Mouse (Mus musculus) skeletal muscle tissue, postnatal 0 days (tissue): ENCODE data around the gene Grk2. TPM values are rescaled to one million over a fixed set of nuclear protein-coding genes. Genes with fewer than 3 reads are reported as not detected.

Experiments used
- microRNA-seq, 2 experiments: library from miRNA; unstranded; fragments of <30 nt; microRNA quantifications; one replicate each; pipeline ENCODE4; 2016
- polyA plus RNA-seq: library from polyadenylated mRNA; unstranded; fragments of >200 nt; fragmentation: Nextera tagmentation; extraction: Ambion mirVana; gene quantifications from 2 replicates; pipeline ENCODE4 v1.2.1, GENCODE M21; 2015

Gene Grk2
- polyA plus RNA-seq = 6.6 and 7.6 TPM in 2 replicates

GRCm38 (mm10) chr19:4306190-4306577 lies at the start of gene Grk2:
Gene Grk2, minus strand, starts transcription at chr19:4306222.

DNA sequence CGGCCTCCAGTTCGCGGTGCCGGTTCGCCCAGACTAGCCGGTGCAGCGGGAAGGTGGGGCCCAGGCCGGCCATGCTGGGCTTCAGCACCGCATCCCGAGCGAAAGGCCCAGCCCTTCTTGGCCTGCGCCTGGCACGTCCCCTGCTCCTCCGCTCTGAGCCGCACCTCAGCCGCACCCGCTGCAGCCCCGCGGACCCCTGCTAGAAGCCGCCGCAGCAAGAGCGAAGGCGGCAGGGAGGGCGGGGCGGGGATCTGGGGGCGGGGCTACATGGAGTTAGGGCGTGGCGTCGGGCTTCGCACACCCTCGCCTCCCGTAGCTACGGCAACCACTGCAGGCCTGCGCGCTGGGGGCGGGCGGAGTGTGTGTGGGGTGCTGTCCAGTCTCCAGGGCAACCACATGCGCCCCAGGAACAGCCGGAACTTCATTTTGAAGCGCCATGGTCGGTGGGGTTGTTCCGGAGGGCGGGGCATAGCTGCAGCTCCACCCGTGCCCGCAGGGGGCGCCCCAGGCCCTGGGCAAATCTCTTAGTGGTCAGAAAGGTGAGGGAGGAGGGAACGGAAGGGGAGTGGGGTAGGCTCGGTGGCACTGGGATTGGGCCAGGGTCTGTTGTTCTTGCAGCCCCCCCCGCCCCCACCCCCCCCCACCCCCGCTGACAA lies 23.0 kb downstream of the Grk2 start, which contains the start of gene Ankrd13d:
Ankrd13d (minus strand) TSS at position 240 of the 656 bp plus-strand sequence.

DNA sequence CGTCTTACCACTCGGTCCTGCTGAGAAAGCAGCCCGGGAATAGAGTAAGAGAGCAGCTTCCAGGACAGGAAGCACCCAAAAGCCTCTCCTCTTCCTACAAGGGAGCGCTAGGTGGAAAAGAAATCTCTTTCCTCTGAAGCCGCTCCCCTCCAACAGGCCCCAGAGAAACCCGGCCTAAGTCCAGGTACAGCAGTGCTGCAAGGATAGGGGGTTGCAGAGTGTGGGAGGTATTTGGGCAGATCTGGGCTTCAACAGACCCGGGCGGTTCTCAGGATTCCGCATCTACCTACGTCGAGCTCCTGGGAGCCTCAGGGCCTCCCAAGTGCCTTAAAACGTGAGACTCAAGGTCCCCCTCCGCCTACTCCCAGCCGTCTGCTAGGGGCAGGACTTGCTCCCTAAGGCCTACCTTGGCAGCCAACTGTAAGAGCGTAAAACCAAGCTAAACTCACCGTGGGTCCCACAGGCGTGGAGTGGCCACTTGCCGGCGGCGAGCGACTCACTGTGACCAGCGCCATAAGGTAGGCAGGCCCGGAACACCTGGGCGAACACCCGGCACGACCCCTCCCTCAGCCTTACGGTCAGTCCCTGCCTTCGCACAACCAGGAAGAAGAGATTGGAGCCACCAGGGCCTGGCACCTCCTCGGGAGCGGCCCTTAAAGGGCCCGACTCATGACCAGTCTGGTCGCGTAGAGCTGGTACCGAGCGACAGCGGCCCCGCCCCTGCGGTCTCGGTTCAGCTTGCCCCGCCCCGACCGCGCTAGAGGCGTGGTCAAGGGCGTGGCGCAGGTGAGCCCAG lies 37.3 kb downstream of the Grk2 start, which contains the start of gene Ssh3:
Ssh3 (minus strand) TSS at position 615 of the 796 bp plus-strand sequence.

Small RNA genes lying within 50 kb of the gene (microRNA-seq; reads per million reads assigned to microRNA genes)
- gene Mir6985 = 0.10 to 0.42 reads per million in 2 experiments

Other genes with a start within 250 kb of the Grk2 start
- 0.21 TPM in 1 of 2 replicates, not detected in the other for gene Gstp3, start 246.7 kb downstream of the Grk2 start, polyA plus RNA-seq
- gene Cabp2, start 224.6 kb downstream of the Grk2 start, polyA plus RNA-seq = 1.3 and 1.5 TPM in 2 replicates
- 38.7 and 45.9 TPM in 2 replicates for gene Cdk2ap2, start 209.0 kb downstream of the Grk2 start, polyA plus RNA-seq
- 3.8 and 5.2 TPM in 2 replicates for gene Pitpnm1, start 206.2 kb downstream of the Grk2 start, polyA plus RNA-seq
- gene Aip, start 180.4 kb downstream of the Grk2 start, polyA plus RNA-seq = 56.7 and 57.8 TPM in 2 replicates
- gene Gpr152, start 166.4 kb downstream of the Grk2 start, polyA plus RNA-seq = not detected in 2 replicates
- 0.14 and 1.5 TPM in 2 replicates for gene Cabp4, start 162.2 kb downstream of the Grk2 start, polyA plus RNA-seq
- gene Coro1b, start 157.6 kb downstream of the Grk2 start, polyA plus RNA-seq = 67.6 and 99.9 TPM in 2 replicates
- 2.1 and 2.3 TPM in 2 replicates for gene Ptprcap, start 152.6 kb downstream of the Grk2 start, polyA plus RNA-seq
- gene Rps6kb2, start 142.9 kb downstream of the Grk2 start, polyA plus RNA-seq = 42.6 and 42.9 TPM in 2 replicates
- gene Carns1, start 130.7 kb downstream of the Grk2 start, polyA plus RNA-seq = 16.9 and 20.7 TPM in 2 replicates
- gene Tbc1d10c, start 114.9 kb downstream of the Grk2 start, polyA plus RNA-seq = 5.1 and 6.7 TPM in 2 replicates
- gene Ppp1ca, start 114.2 kb downstream of the Grk2 start, polyA plus RNA-seq = 660 and 721 TPM in 2 replicates
- gene Rad9a, start 104.6 kb downstream of the Grk2 start, polyA plus RNA-seq = 10.2 and 10.8 TPM in 2 replicates
- gene Clcf1, start 92.0 kb downstream of the Grk2 start, polyA plus RNA-seq = 0.51 and 0.85 TPM in 2 replicates
- gene AC109138.7, start 91.9 kb downstream of the Grk2 start, polyA plus RNA-seq = not detected in 2 replicates
- 35.0 and 37.0 TPM in 2 replicates for gene Pold4, start 74.3 kb downstream of the Grk2 start, polyA plus RNA-seq
- 1.6 and 3.1 TPM in 2 replicates for gene Ssh3, start 37.0 kb downstream of the Grk2 start, polyA plus RNA-seq
- gene Ankrd13d, start 23.1 kb downstream of the Grk2 start, polyA plus RNA-seq = 0.84 and 0.95 TPM in 2 replicates
- gene Kdm2a, start 92.1 kb upstream of the Grk2 start, polyA plus RNA-seq = 16.5 and 17.4 TPM in 2 replicates
- gene Rhod, start 133.2 kb upstream of the Grk2 start, polyA plus RNA-seq = 7.7 and 8.7 TPM in 2 replicates
- gene Syt12, start 171.2 kb upstream of the Grk2 start, polyA plus RNA-seq = 0.50 and 1.0 TPM in 2 replicates
- 1.4 TPM in 1 of 2 replicates, not detected in the other for gene 2010003K11Rik, start 192.4 kb upstream of the Grk2 start, polyA plus RNA-seq
- 9.7 and 61.0 TPM in 2 replicates for gene Pcx, start 204.2 kb upstream of the Grk2 start, polyA plus RNA-seq